ENCODE assay signal across 23 mouse cellular contexts in the genomic region with DNA sequence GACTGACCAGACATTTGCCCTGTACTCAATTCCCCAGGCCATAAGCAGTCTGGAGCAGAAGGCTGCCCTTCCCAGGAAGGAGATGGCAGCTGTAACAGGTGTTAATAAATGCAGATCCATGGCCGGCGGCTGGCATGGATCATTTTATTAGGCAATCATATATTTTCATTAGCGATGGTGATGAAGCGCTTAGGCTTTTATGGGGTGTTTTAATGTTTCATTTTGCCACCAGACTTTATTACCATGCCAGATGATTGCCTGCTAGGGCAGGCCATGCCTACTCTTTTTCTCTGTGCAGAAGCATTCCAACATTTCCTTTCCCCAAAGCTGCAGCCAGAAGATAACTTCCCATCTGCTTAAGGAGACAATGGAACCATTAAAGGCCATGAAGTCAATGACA.
"Had no signal": no experiment of that assay in that cellular context is flagged by ENCODE, and none has a peak within 500 bp of the region (broad histone marks: within the 10 kb centered on the region; RNA-seq: fewer than 3 reads in every experiment).

No protein-coding gene starts in this region.

- H3K4me1 ChIP-seq: limb, embryonic 15.5 days; midbrain, embryonic 12.5 days; midbrain, embryonic 15.5 days had no signal

- H3K4me2 ChIP-seq: limb, embryonic 15.5 days; liver, embryonic 11.5 days; lung, embryonic 14.5 days; midbrain, embryonic 12.5 days; midbrain, embryonic 15.5 days had no signal

- ATAC-seq: intestine, postnatal 0 days; liver, postnatal 0 days; lung, postnatal 0 days; midbrain, embryonic 15.5 days had no signal

- H3K9ac ChIP-seq: limb, embryonic 15.5 days; liver, embryonic 14.5 days; liver, postnatal 0 days; lung, embryonic 14.5 days; midbrain, embryonic 12.5 days; midbrain, embryonic 15.5 days had no signal

- H3K27ac ChIP-seq: kidney, postnatal 0 days; layer of hippocampus, adult 2 months; limb, embryonic 15.5 days; liver, embryonic 14.5 days; macrophage; midbrain, embryonic 12.5 days; midbrain, embryonic 15.5 days; stomach, postnatal 0 days had no signal

- H3K27me3 ChIP-seq: limb, embryonic 15.5 days; midbrain, embryonic 12.5 days; midbrain, embryonic 15.5 days had no signal

- H3K36me3 ChIP-seq: limb, embryonic 15.5 days; midbrain, embryonic 12.5 days; midbrain, embryonic 15.5 days had no signal

- DNase-seq: kidney, adult 2 months; kidney, postnatal 25 days; layer of hippocampus, adult 9-11 months; left cerebral cortex, postnatal 4 days; liver, postnatal 0 days; lung, embryonic 14.5 days; right cerebral cortex, postnatal 14 days; right cerebral cortex, postnatal 4 days; thymus, adult 2 months; thymus, postnatal 14 days; thymus, postnatal 4 days had no signal

- H3K9me3 ChIP-seq: limb, embryonic 15.5 days; midbrain, embryonic 12.5 days; midbrain, embryonic 15.5 days had no signal

- H3K4me3 ChIP-seq: layer of hippocampus, adult 2 months; limb, embryonic 15.5 days; midbrain, embryonic 12.5 days; midbrain, embryonic 15.5 days; myocyte had no signal
